Mouse (Mus musculus) stomach, postnatal 0 days (tissue): ENCODE measurements around the gene Ctnnd2.

Source experiments
- CTCF ChIP-seq: IDR thresholded peaks from 2 replicates; pipeline ENCODE4 v1.5.1; 2016; ENCODE audit warnings: antibody characterized with exemption, low read depth, mild to moderate bottlenecking, moderate library complexity
- EP300 ChIP-seq: optimal IDR thresholded peaks from 2 replicates; pipeline ENCODE3; 2016; ENCODE audit warnings: antibody characterized with exemption

- TF ChIP-seq EP300 (no peak), CTCF (no peak)
These were observed 814.5 kb downstream of the Ctnnd2 start for GRCm38 (mm10) chr15:30986890-30987289.
